Mouse (Mus musculus): Measurements from ENCODE around the gene Fam219a.

Fam219a gene

DNA sequence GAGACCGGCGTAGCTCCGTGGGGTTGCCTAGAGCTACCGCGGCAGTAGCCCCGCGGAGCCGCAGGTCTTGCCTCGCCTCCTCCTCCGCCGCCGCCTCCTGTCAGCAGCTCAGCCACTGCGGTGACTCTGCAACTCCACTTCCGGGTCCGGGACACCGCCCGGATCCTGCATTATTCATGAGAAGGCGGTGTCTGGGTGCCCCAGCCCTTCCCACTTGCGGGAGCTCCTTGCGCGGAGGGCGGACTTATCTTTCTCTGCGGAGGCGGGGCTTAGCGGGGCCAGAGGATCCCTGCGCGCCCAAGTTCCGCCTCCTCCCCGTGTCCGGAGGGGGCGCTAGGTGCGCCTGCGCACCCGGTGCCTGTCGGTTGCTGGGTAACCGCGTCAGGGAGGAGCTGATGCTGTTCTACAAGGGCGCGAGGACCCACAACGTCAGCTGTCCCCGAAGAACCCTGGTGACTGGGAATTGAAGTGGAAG is at the start of gene Fam219a, which contains the start of gene Dnaic1:
Gene Fam219a, minus strand, starts transcription at position 128 of the 475 bp plus-strand sequence.
Gene Dnaic1, plus strand, starts transcription at position 365 of the 475 bp plus-strand sequence.
- DNase-seq: peak; percentile 99

DNA sequence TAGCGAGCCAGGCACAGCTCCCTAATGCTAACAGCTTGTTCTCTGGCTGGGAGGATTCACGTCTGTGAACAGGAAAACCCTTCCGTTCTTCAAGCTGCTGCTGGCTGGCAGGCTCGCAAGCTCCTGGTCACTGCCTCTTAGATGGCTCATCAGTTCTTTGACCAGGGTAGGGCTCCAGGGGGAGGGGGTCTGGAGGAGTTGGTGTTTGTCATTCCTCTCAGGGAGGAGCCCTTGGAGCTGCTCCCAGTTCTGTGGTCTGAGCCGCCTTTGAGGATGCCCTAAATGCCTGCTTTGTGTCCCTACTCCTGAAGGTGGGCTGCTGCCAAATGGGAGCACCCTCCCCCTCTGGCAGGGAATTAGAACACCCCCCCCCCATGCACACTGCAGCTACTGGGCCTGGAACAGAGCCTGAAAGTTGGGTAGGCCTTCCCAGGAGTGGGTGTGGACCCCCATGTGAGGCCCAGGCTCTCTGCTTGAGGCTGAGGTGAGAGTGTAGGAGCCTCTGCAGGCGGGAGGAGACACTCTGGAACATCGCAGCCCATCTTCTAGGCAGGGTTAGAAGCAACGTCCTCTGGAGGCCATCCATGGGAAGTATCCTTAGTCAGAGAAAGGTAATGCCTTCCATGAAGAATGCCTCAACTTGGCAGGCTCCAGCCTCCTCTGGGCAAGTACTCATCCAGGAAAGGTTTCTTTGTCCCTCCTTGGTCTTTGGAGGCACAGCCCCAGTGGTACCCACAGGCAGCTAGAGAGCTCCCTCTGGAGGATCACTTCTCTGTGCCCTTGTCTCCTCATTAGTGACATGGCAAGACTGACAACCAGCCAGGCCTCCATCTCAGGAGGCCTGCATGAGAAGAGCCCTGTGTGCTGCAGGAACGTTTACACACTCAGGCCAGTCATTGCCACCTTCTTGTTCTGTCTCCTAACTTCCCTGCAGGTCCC is 46.6 kb upstream of the Fam219a start:
- peak; percentile 93 for DNase-seq

DNA sequence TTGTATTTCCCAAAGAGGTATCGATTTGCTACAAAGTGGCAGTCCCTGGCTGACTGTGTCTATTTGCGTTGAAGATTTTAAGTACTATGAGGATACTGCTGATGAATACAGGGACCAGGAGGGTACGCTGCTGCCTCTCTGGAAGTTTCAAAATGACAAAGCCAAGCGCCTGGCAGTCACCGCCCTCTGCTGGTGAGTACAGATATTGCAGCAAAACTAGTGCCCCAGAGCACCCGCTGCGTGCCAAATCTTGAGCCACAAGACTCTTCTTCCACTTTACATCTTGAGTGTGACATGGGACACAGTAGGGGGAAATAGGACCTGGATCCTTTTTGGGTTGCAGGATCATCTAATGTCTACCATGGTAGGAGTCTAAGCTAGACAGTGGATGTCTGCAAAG is 44.8 kb upstream of the Fam219a start:
- DNase-seq: peak; percentile 79

DNA sequence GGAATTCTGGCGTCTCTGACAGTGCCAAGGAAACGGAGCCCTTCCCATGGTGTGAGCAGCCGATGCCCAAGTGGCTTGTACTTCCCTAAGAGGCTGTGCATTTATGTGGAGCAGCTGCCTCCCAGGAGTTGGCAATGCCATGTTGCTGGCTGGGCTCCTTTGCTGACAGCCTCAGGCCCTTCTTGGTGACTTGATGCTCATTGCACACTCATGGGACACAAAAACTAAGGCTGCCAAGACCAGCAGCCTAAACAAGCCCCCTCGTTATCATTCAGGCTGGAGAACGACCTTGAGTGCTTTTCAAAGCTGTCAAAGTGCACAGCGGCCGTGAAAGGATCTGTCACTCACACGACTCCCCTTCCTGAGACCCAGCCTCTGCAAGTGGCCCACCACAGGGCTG is 42.8 kb upstream of the Fam219a start:
- no peak for DNase-seq

DNA sequence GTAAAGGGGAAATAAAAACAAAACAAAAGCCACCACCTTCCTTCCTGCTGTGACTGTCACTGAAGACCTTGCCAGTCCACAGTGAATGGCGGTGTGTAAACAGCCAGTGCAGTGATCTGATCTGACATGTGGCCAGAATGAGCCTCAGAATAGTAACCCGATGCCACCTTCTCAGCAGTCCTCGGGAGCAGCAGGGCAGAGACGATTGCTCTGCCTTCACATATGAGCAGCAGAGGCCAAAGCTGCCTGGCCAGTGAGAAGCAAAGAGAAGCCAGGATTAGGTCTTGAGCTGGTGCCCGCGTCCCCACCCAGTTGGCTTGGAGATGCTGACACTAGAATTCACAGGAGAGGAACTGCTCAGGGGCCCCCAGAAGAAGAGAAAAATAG is 41.2 kb upstream of the Fam219a start:
- no peak for DNase-seq

DNA sequence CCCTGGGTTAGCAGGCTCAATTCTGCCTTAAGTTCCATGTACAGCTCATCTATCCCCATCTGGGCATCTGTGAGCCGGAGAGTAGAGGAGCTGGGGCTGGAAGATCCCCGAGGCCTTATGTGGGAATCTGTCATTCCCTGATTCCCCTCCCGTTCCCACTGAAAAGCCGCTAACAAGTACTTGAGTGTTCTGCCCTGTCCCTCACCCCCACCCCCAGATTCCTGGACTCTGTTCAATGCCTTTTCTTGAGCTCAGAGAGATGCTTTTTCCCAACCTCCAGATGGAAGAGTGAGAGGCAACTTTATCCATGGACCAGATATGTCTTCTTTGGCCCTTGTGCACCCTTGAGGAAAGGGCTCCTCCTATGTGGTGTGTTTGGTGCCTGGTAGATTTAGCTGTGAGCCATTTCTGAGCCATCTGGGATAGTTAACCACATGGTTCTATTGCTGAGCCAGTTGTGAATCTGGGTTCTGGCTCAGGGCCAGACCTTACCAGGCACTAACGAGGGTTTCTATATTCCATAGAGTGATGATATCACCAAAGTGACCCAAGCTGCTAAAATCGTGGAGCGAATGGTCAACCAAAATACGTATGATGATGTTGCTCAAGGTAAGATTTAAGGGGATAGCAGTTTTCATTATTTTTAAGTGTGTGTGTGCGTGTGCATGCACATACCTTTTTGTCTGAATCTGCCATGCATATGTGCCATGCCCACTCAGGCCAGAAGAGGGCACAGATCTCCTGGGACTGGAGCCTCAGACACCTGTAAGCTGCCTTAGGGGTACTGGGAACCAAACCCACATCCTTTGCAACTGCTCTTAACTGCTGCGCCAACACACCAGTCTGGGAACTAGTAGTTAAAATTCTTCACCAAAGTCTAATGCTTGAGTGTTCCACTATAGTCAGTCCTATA is 40.6 kb upstream of the Fam219a start:
- DNase-seq: no peak

DNA sequence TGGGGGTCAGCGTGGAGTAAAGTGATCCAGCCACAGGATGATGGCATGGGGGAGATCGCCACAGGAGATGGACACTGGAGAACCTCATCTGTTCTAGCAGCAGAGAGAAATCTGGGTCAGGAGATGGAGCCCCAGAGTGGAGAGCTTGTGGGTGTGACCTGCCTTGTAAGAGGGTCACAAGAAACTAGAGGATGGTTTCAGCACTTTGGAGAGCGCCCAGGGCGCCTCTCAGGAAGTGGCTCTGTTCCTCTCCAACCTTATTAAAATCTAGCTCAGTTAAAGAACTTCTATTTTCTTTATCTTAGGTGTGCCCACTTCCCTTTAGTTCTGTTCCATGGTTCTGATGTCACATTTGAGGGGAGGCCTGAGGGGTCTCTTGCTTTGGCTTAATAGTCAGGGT is 37.4 kb upstream of the Fam219a start:
- DNase-seq: no peak

DNA sequence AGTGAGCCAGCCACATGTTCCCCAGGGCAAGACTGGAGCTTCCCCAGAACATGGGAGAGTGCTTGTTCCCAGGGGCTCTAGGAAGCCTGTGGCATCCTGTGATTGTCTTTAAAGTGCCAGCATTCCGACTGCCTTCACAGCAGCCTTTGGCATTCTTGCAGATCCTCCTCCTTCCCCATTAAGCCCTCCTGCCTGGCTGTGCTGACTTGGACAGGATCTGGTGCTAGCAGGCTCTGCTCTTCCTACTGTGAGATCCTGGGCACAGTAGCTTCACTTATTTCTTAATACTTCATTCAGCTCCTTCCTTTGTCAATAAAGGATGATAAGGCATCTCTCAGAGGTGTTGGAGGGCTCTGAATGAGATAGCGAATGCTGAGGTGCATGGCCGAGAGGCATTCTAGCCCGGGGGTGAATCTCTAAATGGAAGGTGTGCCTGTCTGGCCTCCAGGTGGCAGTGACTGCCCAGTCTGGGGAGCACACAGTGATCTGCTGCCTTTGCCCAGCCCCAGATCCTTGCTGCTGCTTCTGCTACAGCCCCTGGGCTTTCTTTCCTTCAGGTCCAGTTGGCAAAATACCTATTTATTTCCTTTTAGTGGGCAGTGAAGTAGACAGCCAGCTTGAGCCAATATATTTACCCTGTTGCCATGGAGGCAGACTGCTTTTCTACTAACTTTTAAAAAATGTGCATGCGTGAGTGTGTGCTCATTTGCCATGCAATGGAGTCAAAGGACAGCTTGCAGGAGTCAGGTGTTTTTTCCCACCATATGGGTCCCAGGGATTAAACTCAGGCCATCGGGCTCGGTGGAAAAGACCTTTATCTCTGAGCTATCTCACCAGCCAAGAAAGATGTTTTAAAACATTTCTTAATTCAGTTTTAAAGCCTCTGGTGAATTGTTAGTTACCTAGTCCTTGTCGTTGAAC is 35.4 kb upstream of the Fam219a start:
- DNase-seq: no peak

DNA sequence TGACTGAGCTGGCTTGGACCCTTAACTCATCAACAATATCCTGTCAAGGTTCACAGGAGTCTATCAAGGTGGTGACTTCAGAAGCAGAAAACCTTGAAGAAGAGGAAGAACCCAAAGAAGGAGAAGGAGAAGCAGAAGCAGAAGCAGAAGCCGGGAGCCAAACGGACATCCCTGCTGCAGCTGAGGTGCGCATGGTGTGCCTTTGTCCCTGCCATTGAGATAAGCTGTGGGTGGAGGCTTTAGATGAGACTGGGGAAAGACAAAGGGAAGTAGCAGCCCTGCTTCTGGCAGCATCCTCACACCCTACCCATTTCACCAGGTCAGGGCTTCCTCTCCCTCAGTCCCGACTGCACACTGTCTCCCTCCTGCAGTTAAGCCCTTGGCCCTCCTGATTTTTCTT is 33.5 kb upstream of the Fam219a start:
- no peak for DNase-seq

DNA sequence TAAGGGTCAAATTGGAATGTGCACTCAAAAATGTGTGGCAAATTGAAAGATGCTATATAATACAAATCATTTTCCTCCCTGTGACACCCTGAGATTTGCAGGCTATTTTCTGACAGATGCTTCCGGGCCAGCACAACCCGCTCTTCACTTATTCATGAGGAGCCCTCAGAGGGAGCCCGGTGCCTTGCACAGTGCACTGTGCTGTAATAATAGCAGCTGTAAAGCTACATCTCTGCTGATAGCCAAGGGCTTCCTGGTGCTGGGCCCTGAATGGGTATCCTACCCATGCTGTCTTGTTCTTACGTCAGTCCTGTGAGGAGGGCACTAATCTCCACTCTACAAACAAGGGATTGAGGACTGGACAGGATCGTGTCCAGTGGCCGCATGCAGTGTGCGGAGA is 14.0 kb upstream of the Fam219a start:
- no peak for DNase-seq

DNA sequence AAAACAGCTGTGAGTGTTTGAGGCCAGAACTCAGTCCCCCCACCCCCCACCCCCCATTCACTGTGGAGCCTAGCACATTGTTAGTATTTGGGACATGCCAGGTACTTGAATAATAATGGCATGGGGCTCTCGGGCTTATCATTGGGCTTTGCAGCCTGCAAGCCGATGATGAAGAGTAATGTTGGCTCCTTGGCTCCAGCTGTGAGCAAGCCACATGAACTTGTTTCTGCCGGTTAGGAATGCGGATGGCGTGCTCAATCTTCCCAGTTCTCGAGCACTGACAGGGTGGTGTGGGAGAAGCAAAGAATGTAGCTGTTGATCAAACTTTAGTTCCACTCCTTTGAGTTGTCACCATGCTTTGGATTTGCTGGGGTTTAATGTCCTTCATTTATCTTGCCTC is 6.6 kb upstream of the Fam219a start:
- no peak for DNase-seq

DNA sequence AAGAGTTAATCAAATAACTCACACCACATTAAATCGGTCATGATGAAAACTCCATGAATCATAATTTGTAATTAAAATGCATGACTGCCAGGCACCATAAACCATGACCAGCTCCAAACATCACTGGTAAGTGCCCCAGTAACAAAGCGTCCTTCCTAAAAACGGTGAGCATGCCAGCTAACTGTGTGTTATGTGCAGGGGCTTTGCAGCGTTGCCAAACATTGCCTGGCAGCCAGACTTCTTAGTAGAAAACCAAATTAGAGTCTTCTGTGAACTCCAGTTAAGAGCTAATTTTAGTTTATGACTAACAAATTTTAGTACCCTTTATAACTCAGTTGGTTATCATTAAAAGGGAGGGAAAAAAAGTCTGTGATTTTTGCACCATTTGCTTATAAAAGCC is 4.2 kb upstream of the Fam219a start:
- DNase-seq: peak; percentile 57

DNA sequence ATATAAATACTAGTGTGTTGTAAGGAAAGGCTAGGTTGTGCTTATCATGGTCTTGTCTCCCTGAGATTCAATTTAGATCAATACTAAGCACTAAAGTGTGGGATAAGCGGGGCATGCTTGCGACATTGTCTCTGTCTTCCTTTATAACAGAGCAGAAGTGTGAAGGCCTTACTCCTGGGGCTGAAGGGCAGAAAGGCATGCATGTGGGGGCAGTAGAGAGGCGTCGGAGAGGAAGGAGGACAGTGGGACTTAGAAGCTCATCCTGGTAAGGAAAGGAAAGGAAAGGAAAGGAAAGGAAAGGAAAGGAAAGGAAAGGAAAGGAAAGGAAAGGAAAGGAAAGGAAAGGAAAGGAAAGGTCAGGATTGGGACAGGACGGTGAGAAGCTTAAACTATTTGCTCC is 2.2 kb upstream of the Fam219a start:
- DNase-seq: no peak

DNA sequence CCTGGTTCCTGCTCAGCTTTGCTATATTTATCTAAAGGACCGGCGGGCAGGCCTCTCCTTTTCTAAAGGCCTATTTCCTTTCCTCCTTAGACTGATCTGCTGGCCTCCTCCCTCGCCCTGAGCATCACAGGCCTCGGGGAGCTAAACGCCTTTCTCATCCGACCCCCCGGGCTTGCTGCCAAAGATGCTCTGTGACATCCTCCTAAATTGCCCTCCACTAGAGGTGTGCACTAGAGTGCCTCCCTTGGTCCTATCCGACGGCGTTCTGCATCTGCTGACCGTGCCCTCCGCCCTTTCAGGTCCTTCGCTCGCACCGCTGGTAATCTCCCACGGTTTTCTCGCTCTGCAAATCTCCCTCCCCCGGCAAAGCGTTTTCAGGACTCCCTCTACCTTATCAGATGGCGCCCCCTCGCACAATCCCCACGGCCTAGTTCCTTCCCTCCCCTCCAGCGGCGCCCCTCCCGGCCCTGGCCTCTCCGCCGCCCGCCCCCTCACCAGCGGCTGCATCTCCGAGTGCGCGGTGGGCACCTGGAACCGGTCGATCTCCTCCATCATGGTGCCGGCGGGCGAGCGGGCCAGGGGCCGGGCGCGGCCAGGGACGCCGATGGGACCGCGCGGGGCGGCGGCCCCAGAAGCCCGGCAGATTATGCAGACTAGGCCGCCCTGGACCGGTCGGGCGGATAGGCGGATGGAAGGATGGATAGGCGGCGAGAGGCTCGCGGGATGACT is 492 bp downstream of the Fam219a start:
- peak; percentile 48 for DNase-seq

DNA sequence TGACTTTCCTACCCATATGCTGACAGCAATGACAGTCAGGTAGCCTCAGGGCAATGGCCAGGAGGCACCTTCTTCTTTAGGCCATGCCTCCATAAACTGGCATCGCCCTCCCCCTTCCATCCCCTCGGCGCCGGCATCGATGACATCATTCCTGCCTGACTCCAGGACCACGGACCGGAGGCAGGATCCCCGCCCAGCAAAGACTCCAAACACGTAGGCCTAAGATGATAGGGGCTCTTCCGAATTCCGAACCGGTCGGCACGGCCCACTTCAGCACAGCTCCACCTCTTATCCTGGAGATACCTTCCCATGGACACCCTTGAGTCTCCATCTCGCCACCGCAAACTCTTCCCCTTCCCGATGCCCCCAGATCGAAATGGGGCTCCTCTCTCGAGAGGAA is 1.1 kb downstream of the Fam219a start:
- peak; percentile 74 for DNase-seq

DNA sequence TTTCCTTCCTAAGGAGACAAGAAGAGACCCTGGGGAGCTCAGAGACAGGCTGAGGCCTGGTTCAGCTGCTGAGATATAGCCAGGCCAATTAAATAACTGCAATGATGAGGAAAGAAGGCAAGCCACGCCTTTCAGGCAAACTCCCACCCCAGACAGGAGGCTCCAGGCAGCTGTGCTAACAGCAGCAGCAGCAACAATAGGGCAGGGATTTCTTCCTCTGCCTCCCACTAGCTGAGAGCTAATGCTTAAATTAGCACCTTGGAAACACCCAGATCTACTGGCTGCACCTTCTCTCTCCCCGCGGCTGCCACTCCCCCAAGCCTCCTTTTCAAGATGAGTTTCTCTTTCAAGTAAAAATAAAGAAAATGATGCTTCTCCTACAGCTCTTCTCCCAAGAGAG is 3.2 kb downstream of the Fam219a start:
- no peak for DNase-seq

DNA sequence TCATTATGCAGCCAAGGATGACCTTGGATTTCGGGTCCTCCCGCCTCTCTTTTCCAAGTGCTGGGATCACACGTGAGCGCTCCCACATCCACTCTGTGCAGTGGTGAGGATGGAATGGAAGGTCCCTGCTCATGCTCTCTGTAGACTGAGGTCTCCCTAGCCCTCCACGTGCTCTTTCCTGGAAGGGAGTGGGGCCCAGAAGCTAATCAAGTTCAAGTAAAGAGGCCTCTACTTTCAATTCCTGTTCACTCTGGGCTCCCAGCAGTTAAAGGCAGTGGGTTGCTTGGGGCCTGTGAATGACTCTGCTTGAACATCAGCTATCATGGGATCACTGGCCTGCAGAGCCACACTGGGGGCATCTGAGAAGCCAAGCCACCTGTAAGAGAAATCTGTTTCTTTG is 6.0 kb downstream of the Fam219a start:
- no peak for DNase-seq

DNA sequence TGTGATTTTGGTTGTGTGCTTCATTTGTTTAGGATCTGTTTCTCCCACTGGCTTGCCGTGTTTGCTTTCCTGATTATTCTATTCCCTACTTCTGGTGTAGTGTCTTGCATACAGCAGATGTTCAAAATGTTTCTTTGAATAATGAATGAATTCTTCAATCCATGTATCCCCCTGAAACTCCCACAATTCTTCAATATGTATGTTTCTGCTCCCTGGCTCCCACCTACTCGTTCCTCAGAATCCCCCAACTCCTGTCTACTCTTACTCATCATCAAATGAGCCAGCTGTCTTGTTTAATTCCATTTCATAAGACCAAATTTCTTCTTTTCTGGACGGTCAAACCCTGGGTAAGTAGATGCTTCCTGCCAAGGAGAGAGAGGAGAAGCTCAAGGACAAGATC is 12.2 kb downstream of the Fam219a start:
- no peak for DNase-seq

DNA sequence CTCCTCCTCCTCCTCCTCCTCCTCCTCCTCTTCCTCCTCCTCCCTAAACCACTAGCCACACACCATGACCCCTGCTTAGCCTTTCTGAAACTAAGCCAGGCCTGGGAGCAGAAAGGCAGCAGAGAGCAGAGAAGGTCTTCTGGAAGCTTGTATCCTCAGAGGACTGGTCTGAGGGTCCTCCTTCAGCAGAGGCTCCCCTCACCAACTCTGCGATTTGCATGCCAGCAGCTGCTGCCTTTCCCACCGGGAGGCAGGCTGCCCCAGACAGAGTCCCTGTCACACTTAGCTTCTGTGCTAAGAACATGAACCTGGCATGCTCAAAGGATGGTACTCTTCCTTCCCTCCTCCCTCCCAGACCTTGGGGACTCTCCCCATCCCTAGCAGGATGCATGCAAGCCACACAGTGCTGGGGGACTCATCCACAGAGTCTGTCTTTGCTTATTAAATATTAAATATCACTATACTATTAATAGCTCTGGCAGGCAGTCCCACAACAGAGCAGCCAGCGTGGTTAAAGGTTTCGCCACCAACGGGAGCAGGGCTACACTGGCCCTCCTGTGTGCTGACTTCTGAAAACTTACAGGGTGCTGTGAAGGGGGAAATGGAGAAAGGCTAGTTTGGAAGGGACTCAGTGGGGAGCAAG is 12.9 kb downstream of the Fam219a start:
- DNase-seq: no peak

DNA sequence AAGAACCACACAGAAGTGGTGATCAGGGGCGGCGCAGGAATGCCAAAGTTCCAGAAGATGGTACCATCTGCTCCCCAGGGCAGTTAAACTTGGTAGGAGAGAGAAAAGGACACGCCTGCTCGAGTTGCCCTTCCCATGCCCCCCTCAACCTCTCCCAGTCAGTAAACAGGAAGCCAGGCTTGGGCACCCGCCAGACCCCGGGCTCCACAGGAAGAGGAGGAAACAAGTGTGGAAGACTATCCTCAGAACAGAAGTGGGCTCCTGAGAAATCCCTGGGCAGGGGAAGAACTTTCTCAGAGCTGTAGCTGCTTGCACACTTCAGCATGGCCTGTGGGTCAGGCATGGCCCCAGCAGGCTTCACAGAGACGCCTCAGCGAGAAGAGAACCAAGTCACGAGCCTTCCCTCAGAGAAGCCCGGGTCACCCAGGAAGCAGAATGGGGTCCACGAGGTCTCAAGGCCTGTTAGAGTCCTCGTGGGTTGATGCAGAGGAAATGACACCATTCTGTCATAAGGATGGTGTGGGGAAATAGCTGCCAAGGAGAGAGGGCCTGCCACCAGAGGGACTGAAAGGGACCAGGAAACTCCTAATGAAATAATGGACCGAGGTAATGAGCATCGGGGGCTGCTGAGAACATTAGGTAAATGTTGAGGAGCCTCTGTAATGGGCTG is 14.2 kb downstream of the Fam219a start:
- peak; percentile 64 for DNase-seq

DNA sequence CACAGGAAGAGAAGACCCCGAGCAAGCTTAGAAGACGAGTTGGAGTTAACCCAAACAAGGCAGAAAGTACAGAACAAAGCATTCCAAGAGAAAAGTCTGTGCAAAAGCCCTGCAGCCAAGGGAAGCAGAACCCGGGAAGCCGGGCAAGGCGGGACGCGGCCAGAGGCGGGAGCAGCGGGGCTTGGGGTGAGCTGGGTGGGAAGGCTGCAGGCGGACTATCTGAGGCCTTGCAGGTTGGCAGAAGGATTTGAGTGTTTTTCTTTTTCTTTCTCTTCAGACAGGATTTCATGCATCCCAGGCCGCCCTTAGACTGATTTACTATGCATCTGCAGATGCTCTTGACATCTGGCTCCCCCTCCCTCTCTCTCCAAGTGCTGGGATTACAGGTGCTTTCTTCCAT is 16.2 kb downstream of the Fam219a start:
- DNase-seq: no peak

All from layer of hippocampus, adult 9-11 months (tissue).